In genomic region chr13:56699370-56699769, GRCm38 (mm10) we compare ENCODE assay signal across 15 mouse cellular contexts. TPM values are rescaled to one million over a fixed set of nuclear protein-coding genes. Genes with fewer than 3 reads are reported as not detected.
A peak's percentile ranks its signal among the peaks of the same experiment; 100 is the strongest.
DNase-seq lines count a peak whose midpoint lies in the region; ATAC-seq and TF ChIP-seq lines count a peak whose summit lies in the region.
"Had no signal": no experiment of that assay in that cellular context is flagged by ENCODE, and none has a peak within 500 bp of the region (broad histone marks: within the 10 kb centered on the region; RNA-seq: fewer than 3 reads in every experiment).

No protein-coding gene starts in this region.

- no peak overlapping the region for H3K4me3 ChIP-seq in gastrocnemius, adult 2 months
- H3K4me3 ChIP-seq in liver, postnatal 0 days (ENCODE audit: low read depth, low read length): no peak overlapping the region
- H3K4me3 ChIP-seq in ES-E14 (ENCODE audit: insufficient read depth in 1 of 2, low read depth in 1 of 2, low read length in 2 of 2, poor library complexity in 1 of 2, severe bottlenecking in 1 of 2): no peak overlapping the region
- H3K4me3 ChIP-seq in limb, embryonic 12.5 days (replicated peaks): no peak overlapping the region

- intact Hi-C loops in gastrocnemius, adult 2 months (cut with DNase I): no loop called here
- intact Hi-C loops in gastrocnemius, postnatal 14 days (cut with DNase I; ENCODE audit: low total_unique reads): no loop called here

- no peak overlapping the region for H3K9ac ChIP-seq in liver, postnatal 0 days (replicated peaks)
- no peak overlapping the region for H3K9ac ChIP-seq in ES-E14 (ENCODE audit: insufficient read depth, low read depth, low read length, poor library complexity, severe bottlenecking)
- H3K9ac ChIP-seq in limb, embryonic 12.5 days (replicated peaks): no peak overlapping the region

- peak; percentile 29; the same call in 1 of the 2 replicates for TF ChIP-seq CTCF in gastrocnemius, adult 2 months (IDR thresholded peaks at IDR 0.05)
- TF ChIP-seq CTCF in liver, postnatal 0 days (IDR thresholded peaks at IDR 0.05; ENCODE audit: low read depth): peak; percentile 36

- no peak overlapping the region for H3K27ac ChIP-seq in gastrocnemius, adult 2 months
- H3K27ac ChIP-seq in liver, postnatal 0 days (ENCODE audit: low read depth): no peak overlapping the region
- no peak overlapping the region for H3K27ac ChIP-seq in ES-E14 (ENCODE audit: insufficient read depth, low read depth, low read length, poor library complexity, severe bottlenecking)
- H3K27ac ChIP-seq in limb, embryonic 12.5 days: peak overlapping the region; percentile 87

- whole genome bisulfite sequencing in liver, postnatal 0 days (ENCODE audit: insufficient replicate concordance): 82% methylated on average over 2 of the region's 2 CpGs
- WGBS in limb, embryonic 12.5 days: 87% methylated on average over 2 of the region's 2 CpGs

- in situ Hi-C loops in ES-E14 (cut with MboI; ENCODE audit: low sequenced_read_pairs in 2 of 2, unreplicated experiment in 2 of 2): no loop called here

- no peak for ATAC-seq in liver, postnatal 0 days
- no peak for ATAC-seq in limb, embryonic 12.5 days (ENCODE audit: insufficient number of reproducible peaks, insufficient read depth, low FRiP score, low TSS enrichment, low read depth)

- H3K4me2 ChIP-seq in liver, postnatal 0 days (ENCODE audit: low read depth, low read length): no peak overlapping the region
- H3K4me2 ChIP-seq in limb, embryonic 12.5 days: no peak overlapping the region
- H3K4me2 ChIP-seq: heart, embryonic 11.5 days had no signal

- no peaks in the 10 kb centered on the region for H3K27me3 ChIP-seq in liver, postnatal 0 days (ENCODE audit: insufficient read depth, low read length)
- no peaks in the 10 kb centered on the region for H3K27me3 ChIP-seq in limb, embryonic 12.5 days

- DNase-seq in gastrocnemius, adult 2 months: no peak
- DNase-seq in gastrocnemius, postnatal 14 days: no peak
- no peak for DNase-seq in liver, postnatal 0 days
- no peak for DNase-seq in liver
- DNase-seq in ES-E14 (ENCODE audit: low read depth, low spot score): peak; percentile 28
- DNase-seq in spleen, postnatal 36 days (ENCODE audit: low spot score in 2 of 2): no peak
- DNase-seq: cerebellum, postnatal 25 days; kidney, postnatal 4 days; thymus, postnatal 36 days had no signal

- H3K36me3 ChIP-seq in liver, postnatal 0 days (replicated peaks; ENCODE audit: insufficient read depth, low read length): no peaks in the 10 kb centered on the region
- no peaks in the 10 kb centered on the region for H3K36me3 ChIP-seq in ES-E14 (ENCODE audit: control insufficient read depth, insufficient read depth, low read length, poor library complexity, severe bottlenecking)
- H3K36me3 ChIP-seq in limb, embryonic 12.5 days: no peaks in the 10 kb centered on the region

- peaks cover 20% of the 10 kb centered on the region for H3K4me1 ChIP-seq in liver, postnatal 0 days (ENCODE audit: insufficient read depth)
- peaks cover 0 to under 1% of the 10 kb centered on the region in 2 experiments; a peak in 1 of 4 replicates for H3K4me1 ChIP-seq in ES-E14 (ENCODE audit: control insufficient read depth in 2 of 2, insufficient read depth in 2 of 2, low read length in 2 of 2, poor library complexity in 1 of 2)
- H3K4me1 ChIP-seq in limb, embryonic 12.5 days (replicated peaks): peaks cover 71% of the 10 kb centered on the region

- TF ChIP-seq EP300 in liver, postnatal 0 days (IDR thresholded peaks at IDR 0.05; ENCODE audit: low read depth): no peak

- no peaks in the 10 kb centered on the region for H3K9me3 ChIP-seq in liver, postnatal 0 days (ENCODE audit: low read length)
- no peaks in the 10 kb centered on the region for H3K9me3 ChIP-seq in ES-E14 (ENCODE audit: control insufficient read depth, insufficient read depth, low read depth, low read length)
- H3K9me3 ChIP-seq in limb, embryonic 12.5 days: no peaks in the 10 kb centered on the region

TF ChIP-seq in ES-E14, 5 proteins besides CTCF, POLR2A, EP300 and RAD21:
- no peak for TF ChIP-seq ZC3H11A (IDR thresholded peaks at IDR 0.05; ENCODE audit: borderline replicate concordance, low read depth, low read length)
- TF ChIP-seq HCFC1 (IDR thresholded peaks at IDR 0.05; ENCODE audit: borderline replicate concordance, insufficient read depth, low read length): no peak

RNA-seq across cellular contexts. Expression of gene Smad5, which starts 3.4 kb away (rescaled TPM):
- total RNA-seq in gastrocnemius, adult 2 months (2021): 10 to 100 TPM; 24.4 to 24.5 TPM
- 10 to 100 TPM; 21.5 to 24.5 TPM for total RNA-seq in gastrocnemius, postnatal 14 days (2021)
- polyA plus RNA-seq in liver, postnatal 0 days (2015; fragmentation: Nextera tagmentation; extraction: Ambion mirVana): 3.5 and 3.8 TPM in 2 replicates
- 13.6 and 14.2 TPM in 2 replicates for total RNA-seq in ES-E14 (2012; rRNA removed)
- 52.6 and 56.3 TPM in 2 replicates for polyA plus RNA-seq in limb, embryonic 12.5 days (2016; fragmentation: Nextera tagmentation; extraction: Ambion mirVana)

RNA-seq across cellular contexts. Expression of gene Gm45623, which starts 54.3 kb away (rescaled TPM):
- total RNA-seq in gastrocnemius, adult 2 months (2021): not detected
- not detected for total RNA-seq in gastrocnemius, postnatal 14 days (2021)
- polyA plus RNA-seq in liver, postnatal 0 days (2015; fragmentation: Nextera tagmentation; extraction: Ambion mirVana): not detected in 2 replicates
- total RNA-seq in ES-E14 (2012; rRNA removed): not detected in 2 replicates
- polyA plus RNA-seq in limb, embryonic 12.5 days (2016; fragmentation: Nextera tagmentation; extraction: Ambion mirVana): not detected in 2 replicates
- total RNA-seq: gastrocnemius, adult 18-20 months had no signal
- polyA plus RNA-seq: hindbrain, embryonic 11.5 days; liver, embryonic 16.5 days; neural tube, embryonic 11.5 days had no signal
